Mouse (Mus musculus) forebrain, embryonic 16.5 days (tissue): ENCODE results near the gene Gm8265. TPM values are rescaled to one million over a fixed set of nuclear protein-coding genes. Genes with fewer than 3 reads are reported as not detected.
"Not testable (repeated sequence)": the region's sequence is repeated elsewhere in the genome, so short reads cannot be mapped to it uniquely, and the experiment has no call there.

Source experiments
- ATAC-seq: fragments of 200-750 bp; cut with Nextera tagmentation; 2 replicates; pipeline ENCODE4 v1.8.0; 2017; ENCODE audit warnings: mild to moderate bottlenecking, moderate library complexity
- H3K27ac ChIP-seq: fragments of 300-500 bp; sonication (generic); 2 replicates; pipeline ENCODE4 v1.5.1; 2014; ENCODE audit warnings: low read length, control low read depth
- H3K27me3 ChIP-seq: fragments of 300-500 bp; sonication (generic); replicated peaks from 2 replicates; pipeline ENCODE4 v1.6.1; 2014; ENCODE audit warnings: low read length; ENCODE audit not compliant: control insufficient read depth, insufficient read depth
- H3K36me3 ChIP-seq: fragments of 300-500 bp; sonication (generic); 2 replicates; pipeline ENCODE4 v1.6.1; 2014; ENCODE audit not compliant: control insufficient read depth, insufficient read depth
- H3K4me1 ChIP-seq: fragments of 300-500 bp; sonication (generic); replicated peaks from 2 replicates; pipeline ENCODE4 v1.6.1; 2014; ENCODE audit warnings: low read length; ENCODE audit not compliant: control insufficient read depth, insufficient read depth
- H3K4me2 ChIP-seq: fragments of 300-500 bp; sonication (generic); 2 replicates; pipeline ENCODE4 v1.6.1; 2014; ENCODE audit warnings: mild to moderate bottlenecking, low read length, control low read depth
- H3K4me3 ChIP-seq: fragments of 300-500 bp; sonication (generic); replicated peaks from 2 replicates; pipeline ENCODE4 v1.5.1; 2014; ENCODE audit warnings: mild to moderate bottlenecking, low read length, control low read depth
- H3K9ac ChIP-seq: fragments of 300-500 bp; sonication (generic); replicated peaks from 2 replicates; pipeline ENCODE4 v1.6.1; 2014; ENCODE audit warnings: low read depth, low read length, control low read depth
- H3K9me3 ChIP-seq: fragments of 300-500 bp; sonication (generic); 2 replicates; pipeline ENCODE4 v1.6.1; 2016; ENCODE audit warnings: low read length; ENCODE audit not compliant: control insufficient read depth
- WGBS: fragments of 180-500 bp; shearing (Covaris S2); extraction: QIAGEN DNeasy Blood & Tissue Kit; methylation state at CpG from one replicate; pipeline ENCODE4 v1.1.7; 2014; 5-methylcytosine and 5-hydroxymethylcytosine counted together
- polyA plus RNA-seq: library from polyadenylated mRNA; unstranded; fragments of >200 nt; fragmentation: Nextera tagmentation; extraction: Ambion mirVana; gene quantifications from 2 replicates; pipeline ENCODE4 v1.2.1, GENCODE M21; 2015

The Gm8265 gene
- not detected in 2 replicates for polyA plus RNA-seq

DNA sequence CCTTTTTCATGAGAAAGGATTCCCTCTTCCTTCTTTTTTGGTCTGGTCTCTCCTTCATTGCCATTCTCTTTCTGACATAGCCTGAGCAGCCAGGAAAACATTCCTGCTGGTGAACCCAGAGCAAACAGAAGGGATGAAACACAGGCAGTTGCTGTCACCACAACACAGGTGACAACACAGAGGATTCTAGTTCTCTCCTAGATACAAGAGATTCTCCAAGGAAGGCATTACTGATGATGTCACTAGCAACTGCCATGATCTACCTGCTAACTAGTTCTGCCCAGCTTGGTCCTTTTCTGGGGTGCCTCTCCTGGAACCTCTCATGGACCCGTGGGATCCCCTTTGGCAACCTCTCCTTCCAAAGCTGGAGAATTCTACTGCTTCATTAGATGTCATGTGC lies at the start of gene Gm8265:
Gm8265 (minus strand) TSS at position 101 of the 400 bp plus-strand sequence.
- H3K4me2 ChIP-seq, H3K9ac ChIP-seq, H3K4me3 ChIP-seq, H3K9me3 ChIP-seq, H3K27me3 ChIP-seq, H3K36me3 ChIP-seq, ATAC-seq, H3K4me1 ChIP-seq, H3K27ac ChIP-seq: not testable (repeated sequence)
- WGBS = no CpG with 5 or more reads among the region's 1 CpGs

Other genes with a start within 250 kb of the Gm8265 start
- gene Gm3500, start 244.0 kb downstream of the Gm8265 start, polyA plus RNA-seq = 1.1 TPM in 1 of 2 replicates, not detected in the other
- gene Gm3194, start 177.6 kb downstream of the Gm8265 start, polyA plus RNA-seq = 0.15 and 2.6 TPM in 2 replicates
- gene Gm8246, start 155.2 kb downstream of the Gm8265 start, polyA plus RNA-seq = not detected in 2 replicates
- 0.15 TPM in 1 of 2 replicates, not detected in the other for gene Gm3187, start 148.8 kb downstream of the Gm8265 start, polyA plus RNA-seq
- 12.3 and 14.2 TPM in 2 replicates for gene Gm3488, start 131.4 kb downstream of the Gm8265 start, polyA plus RNA-seq
- gene Gm3532, start 94.5 kb downstream of the Gm8265 start, polyA plus RNA-seq = 0.20 TPM in 1 of 2 replicates, not detected in the other
- not detected in 2 replicates for gene Gm9603, start 54.4 kb upstream of the Gm8265 start, polyA plus RNA-seq
- gene Gm3373, start 108.5 kb upstream of the Gm8265 start, polyA plus RNA-seq = 0.62 TPM in 1 of 2 replicates, not detected in the other
- gene Gm3383, start 175.0 kb upstream of the Gm8265 start, polyA plus RNA-seq = 2.6 and 7.0 TPM in 2 replicates
- not detected in 2 replicates for gene Gm3424, start 197.3 kb upstream of the Gm8265 start, polyA plus RNA-seq
- 0.52 and 0.70 TPM in 2 replicates for gene Gm8237, start 247.4 kb upstream of the Gm8265 start, polyA plus RNA-seq